Mouse (Mus musculus): ENCODE results near the gene Mras. TPM values are rescaled to one million over a fixed set of nuclear protein-coding genes. Genes with fewer than 3 reads are reported as not detected.

Gene Mras
- 42.0 and 50.9 TPM in 2 replicates for polyA plus RNA-seq (2015; fragmentation: Nextera tagmentation; extraction: Ambion mirVana)

DNA sequence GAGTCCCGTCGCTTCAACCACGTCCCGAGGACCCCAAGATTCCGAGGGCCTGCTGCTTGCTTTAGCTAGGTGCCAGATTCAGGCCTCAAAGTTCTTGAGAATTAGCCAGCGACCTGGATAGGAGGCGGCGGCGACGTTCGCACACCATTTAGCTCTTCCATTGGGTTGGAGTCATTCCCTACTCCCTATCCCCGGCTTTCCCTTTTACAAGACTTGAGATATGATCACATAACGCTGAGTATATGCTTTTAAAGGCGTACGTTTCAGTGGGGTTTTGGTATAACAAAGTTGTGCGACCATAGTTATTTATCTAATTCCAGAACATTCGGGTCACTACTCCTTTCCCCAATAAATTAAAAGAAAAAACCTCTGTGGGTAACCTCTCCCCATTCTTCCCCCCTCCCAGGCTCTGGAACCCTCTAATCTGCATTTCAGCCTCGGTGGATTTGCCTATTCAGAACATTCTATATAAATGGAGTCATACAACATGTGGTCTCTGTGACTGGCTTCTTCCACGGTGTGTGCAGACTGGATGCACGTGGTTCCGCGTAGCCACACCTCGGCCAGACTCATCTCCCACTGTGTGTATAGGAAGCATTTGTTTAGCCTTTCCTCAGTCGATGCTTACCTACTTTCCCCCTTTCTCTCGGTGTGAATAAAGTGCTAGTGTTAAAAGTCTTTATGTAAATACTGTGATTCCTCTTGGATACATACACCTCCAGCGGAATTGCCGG is at the start of gene Mras:
Gene Mras (minus strand): TSS at position 351 of the 734 bp plus-strand sequence.
- H3K27me3 ChIP-seq (replicated peaks), result peaks cover 9% of the 10 kb centered on the region
- peaks cover 44% of the 10 kb centered on the region for H3K4me1 ChIP-seq
- ATAC-seq (ENCODE audit: low FRiP score), result peak; percentile 6; the same call in 1 of the 2 replicates
- no peaks in the 10 kb centered on the region for H3K9me3 ChIP-seq (replicated peaks)
- H3K4me3 ChIP-seq (replicated peaks), result peak within 1 kb of the TSS; percentile 83
- H3K4me2 ChIP-seq, result peak within 1 kb of the TSS; percentile 91
- peak within 1 kb of the TSS; percentile 93 for H3K9ac ChIP-seq (replicated peaks)
- no peaks in the 10 kb centered on the region for H3K36me3 ChIP-seq
- 15% methylated on average over 27 of the region's 27 CpGs for WGBS
- H3K27ac ChIP-seq (replicated peaks), result peak within 1 kb of the TSS; percentile 92

DNA sequence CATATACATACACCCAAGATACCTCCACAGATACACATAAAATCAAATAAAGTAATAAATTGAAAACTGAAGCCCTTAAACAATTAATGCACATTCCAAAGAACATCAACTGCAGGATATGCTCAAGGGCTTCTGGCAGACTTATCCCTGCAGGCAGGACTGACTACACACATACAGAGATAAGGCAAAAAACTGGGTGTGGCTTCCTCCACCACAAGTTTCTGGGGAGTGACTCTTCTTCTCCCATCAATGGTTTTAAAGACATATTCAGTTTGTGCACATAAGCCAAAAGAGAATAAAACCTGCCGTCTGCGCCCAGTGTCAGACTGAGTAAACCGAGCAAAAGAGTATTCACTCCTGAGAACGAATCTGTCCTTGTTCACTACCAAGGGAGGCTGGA is 48.0 kb upstream of the Mras start:
- WGBS, result 96% methylated on average over 4 of the region's 4 CpGs

DNA sequence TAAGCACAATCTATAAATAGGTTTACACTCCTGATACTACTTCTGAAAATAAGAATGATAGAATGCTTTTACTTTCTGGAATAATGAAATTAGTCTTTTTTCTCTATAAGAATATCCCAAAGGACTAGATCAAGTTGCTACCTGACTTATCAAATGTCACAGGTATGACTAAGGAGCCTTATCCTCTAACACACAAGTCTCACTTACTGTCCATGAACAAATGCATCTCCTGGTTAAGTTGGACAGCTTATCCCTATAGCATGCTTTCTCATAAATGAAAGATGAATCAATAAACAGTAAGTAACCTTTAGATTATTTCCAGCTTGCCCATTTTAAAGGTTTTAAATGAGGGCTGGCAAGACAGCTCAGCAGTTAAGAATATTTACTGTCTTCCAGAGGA is 47.5 kb upstream of the Mras start:
- no peak overlapping the region for H3K9ac ChIP-seq (replicated peaks)
- H3K4me1 ChIP-seq, result 0 out of 2 replicates have a peak, but pooled peaks cover 6% of the 10 kb centered on the region
- H3K4me3 ChIP-seq (replicated peaks), result no peak overlapping the region
- H3K27ac ChIP-seq (replicated peaks), result no peak overlapping the region
- no peaks in the 10 kb centered on the region for H3K27me3 ChIP-seq (replicated peaks)
- H3K9me3 ChIP-seq (replicated peaks), result no peaks in the 10 kb centered on the region
- no peak for ATAC-seq (ENCODE audit: low FRiP score)
- H3K4me2 ChIP-seq, result no peak overlapping the region
- H3K36me3 ChIP-seq, result peaks cover 55% of the 10 kb centered on the region

More for the DNA sequence above, 48.0 kb upstream of the Mras start:
- Histone ChIP-seq H3K36me3 (peaks cover 58% of the 10 kb centered on the region), H3K9me3 (replicated peaks) (no peaks in the 10 kb centered on the region), H3K9ac (replicated peaks) (no peak overlapping the region), H3K4me1 (0 out of 2 replicates have a peak, but pooled peaks cover 6% of the 10 kb centered on the region), H3K4me2 (no peak overlapping the region), H3K4me3 (replicated peaks) (no peak overlapping the region), H3K27ac (replicated peaks) (no peak overlapping the region), H3K27me3 (replicated peaks) (no peaks in the 10 kb centered on the region)
- no peak for ATAC-seq (ENCODE audit: low FRiP score)

DNA sequence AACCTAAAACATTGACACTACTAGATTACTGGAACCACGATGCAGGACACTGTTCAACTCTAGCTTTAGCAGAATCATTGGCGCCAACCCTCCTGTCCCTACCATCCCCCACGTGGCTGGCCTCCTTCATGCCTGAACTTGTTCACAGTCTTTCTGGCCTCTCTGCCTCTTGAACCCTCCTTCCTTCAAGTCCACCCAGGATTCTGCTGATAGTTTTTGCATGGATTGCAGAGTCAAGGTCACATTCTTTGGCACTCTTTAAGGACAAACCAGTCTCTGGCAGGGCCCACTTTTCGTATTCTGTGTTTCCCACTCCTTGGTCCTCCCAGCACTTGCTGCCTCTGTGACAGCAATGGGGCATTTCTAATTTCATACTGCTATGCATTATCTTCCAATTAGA is 46.0 kb upstream of the Mras start:
- 91% methylated on average over 4 of the region's 4 CpGs for WGBS
- no peak overlapping the region for H3K27ac ChIP-seq (replicated peaks)
- no peak overlapping the region for H3K4me3 ChIP-seq (replicated peaks)
- H3K36me3 ChIP-seq, result peaks cover 49% of the 10 kb centered on the region
- 0 out of 2 replicates have a peak, but pooled peaks cover 6% of the 10 kb centered on the region for H3K4me1 ChIP-seq
- H3K9ac ChIP-seq (replicated peaks), result no peak overlapping the region
- ATAC-seq (ENCODE audit: low FRiP score), result no peak
- H3K27me3 ChIP-seq (replicated peaks), result no peaks in the 10 kb centered on the region
- no peaks in the 10 kb centered on the region for H3K9me3 ChIP-seq (replicated peaks)
- no peak overlapping the region for H3K4me2 ChIP-seq

DNA sequence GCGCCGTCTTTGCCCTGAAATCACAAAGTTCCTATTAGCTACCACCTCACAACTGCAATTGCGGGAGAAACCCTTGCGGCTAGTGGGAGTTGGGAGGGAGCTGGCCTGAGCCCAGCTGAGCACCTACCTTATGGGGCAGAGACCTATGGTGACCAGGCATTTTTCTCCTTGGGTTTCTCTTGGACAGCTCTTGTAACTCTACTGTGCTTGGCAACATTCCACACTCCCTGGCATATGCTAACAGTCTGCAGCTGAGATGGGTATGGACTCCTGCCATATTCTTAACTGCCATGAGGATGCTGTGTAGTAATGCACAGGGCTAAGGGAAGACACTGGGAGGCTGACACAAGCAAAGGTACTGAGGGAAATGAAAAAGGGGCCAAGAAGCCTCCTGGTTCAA is 43.6 kb upstream of the Mras start:
- Histone ChIP-seq H3K4me2 (no peak overlapping the region), H3K9ac (replicated peaks) (no peak overlapping the region), H3K4me3 (replicated peaks) (no peak overlapping the region), H3K4me1 (0 out of 2 replicates have a peak, but pooled peaks cover 6% of the 10 kb centered on the region), H3K36me3 (peaks cover 32% of the 10 kb centered on the region), H3K27me3 (replicated peaks) (no peaks in the 10 kb centered on the region), H3K9me3 (replicated peaks) (no peaks in the 10 kb centered on the region), H3K27ac (replicated peaks) (peak overlapping the region; percentile 15; the same call in 1 of the 2 replicates)
- no peak; the same call in 1 of the 2 replicates for ATAC-seq (ENCODE audit: low FRiP score)
- 81% methylated on average over 4 of the region's 4 CpGs for WGBS

DNA sequence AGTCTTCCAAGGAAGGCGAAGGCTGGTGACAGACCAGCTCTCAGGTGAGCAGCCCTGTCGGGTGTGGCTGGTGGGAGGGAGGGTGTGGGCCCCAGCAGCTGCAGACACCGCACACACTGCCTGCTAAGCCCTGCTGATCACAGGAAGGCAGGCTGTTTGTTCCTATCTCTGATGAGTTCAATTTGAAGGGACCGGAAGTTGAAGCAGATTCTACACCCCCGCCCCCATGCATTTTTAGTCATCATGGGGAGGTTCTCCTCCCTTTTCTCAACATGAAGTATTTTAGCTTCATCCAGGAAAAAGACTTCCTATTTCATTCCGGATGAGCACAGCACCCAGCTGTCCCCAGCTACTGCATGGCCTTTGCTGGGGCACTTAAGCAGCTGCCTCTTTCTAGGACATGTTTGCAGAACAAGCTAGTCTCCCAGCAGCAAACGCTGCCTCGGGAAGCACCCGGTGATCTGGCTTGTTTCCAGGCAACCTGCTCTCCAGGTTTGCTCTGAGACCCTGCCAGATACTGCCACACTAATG is 42.1 kb upstream of the Mras start:
- 72% methylated on average over 9 of the region's 9 CpGs for WGBS
- Histone ChIP-seq H3K9me3 (replicated peaks) (no peaks in the 10 kb centered on the region), H3K4me1 (0 out of 2 replicates have a peak, but pooled peaks cover 6% of the 10 kb centered on the region), H3K4me3 (replicated peaks) (no peak overlapping the region), H3K27me3 (replicated peaks) (no peaks in the 10 kb centered on the region), H3K27ac (replicated peaks) (0 out of 2 replicates have a peak overlapping the region, but pooled peaks have one; percentile 33), H3K36me3 (peaks cover 31% of the 10 kb centered on the region), H3K9ac (replicated peaks) (no peak overlapping the region), H3K4me2 (no peak overlapping the region)
- ATAC-seq (ENCODE audit: low FRiP score), result no peak

DNA sequence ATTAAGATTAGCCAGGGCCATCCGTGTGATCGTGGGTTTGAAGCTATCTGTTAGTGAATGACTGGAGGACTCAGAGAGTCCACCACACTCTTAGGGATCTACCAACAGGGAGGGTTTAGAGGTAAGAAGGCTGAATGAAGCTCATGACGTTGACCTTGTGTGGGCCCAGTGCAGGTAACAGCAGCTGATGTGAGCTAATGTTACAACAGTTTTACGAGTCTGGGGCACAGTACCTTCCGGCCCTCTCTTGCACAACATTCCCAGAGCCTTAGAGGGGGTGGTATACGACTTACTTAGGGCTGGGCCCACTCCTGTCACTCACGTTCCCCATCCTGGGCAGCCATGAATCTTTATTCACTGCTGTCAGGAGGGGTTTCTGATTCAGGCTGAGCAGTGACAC is 34.2 kb upstream of the Mras start:
- H3K4me3 ChIP-seq (replicated peaks), result no peak overlapping the region
- H3K4me2 ChIP-seq, result no peak overlapping the region
- no peak for ATAC-seq (ENCODE audit: low FRiP score)
- H3K9me3 ChIP-seq (replicated peaks), result no peaks in the 10 kb centered on the region
- H3K4me1 ChIP-seq, result peaks cover 6% of the 10 kb centered on the region; the same call in 1 of the 2 replicates
- H3K27ac ChIP-seq (replicated peaks), result no peak overlapping the region
- 72% methylated on average over 7 of the region's 7 CpGs for whole genome bisulfite sequencing
- no peaks in the 10 kb centered on the region for H3K27me3 ChIP-seq (replicated peaks)
- peaks cover 10% of the 10 kb centered on the region; the same call in 1 of the 2 replicates for H3K36me3 ChIP-seq
- no peak overlapping the region for H3K9ac ChIP-seq (replicated peaks)

DNA sequence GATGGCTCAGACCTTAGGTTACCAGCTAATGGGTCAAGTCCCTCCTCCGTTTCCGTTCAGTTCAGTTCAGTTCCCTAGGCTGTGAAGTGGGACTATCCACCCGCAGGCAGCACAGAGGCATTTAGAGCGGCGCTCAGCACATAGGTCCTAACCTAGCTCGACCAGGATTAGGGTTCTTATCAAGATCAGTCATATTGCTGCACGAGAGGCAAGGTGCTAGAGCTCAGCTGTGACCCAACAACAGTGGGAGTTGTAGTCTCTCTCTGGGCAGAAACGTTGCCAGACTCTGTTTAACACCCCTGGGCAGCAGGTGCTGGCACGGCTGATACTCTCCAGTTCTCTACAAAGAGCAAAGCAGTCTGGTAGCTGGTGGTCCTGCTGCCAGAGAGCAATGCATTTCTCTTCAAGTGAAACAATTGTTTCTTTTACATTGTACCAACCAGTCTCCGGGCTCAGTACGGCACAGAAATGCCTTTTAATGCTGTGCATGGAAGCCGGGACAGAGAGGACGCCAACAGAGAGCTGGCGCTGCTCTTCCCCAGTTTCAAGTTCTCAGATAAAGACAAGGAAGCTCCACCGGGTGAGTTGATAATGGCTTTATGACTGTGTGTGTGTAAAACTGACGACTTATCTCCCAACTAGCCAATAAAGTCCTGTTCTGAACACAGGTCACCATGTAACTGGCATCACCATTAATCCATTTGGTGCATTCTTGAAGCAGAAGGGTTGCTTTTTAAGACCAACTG is 33.3 kb upstream of the Mras start:
- Histone ChIP-seq H3K4me3 (replicated peaks) (no peak overlapping the region), H3K4me2 (no peak overlapping the region), H3K27ac (replicated peaks) (no peak overlapping the region), H3K36me3 (peaks cover 8% of the 10 kb centered on the region; the same call in 1 of the 2 replicates), H3K9me3 (replicated peaks) (no peaks in the 10 kb centered on the region), H3K27me3 (replicated peaks) (no peaks in the 10 kb centered on the region), H3K4me1 (peaks cover 6% of the 10 kb centered on the region; the same call in 1 of the 2 replicates), H3K9ac (replicated peaks) (no peak overlapping the region)
- no peak for ATAC-seq (ENCODE audit: low FRiP score)
- 44% methylated on average over 16 of the region's 16 CpGs for WGBS

DNA sequence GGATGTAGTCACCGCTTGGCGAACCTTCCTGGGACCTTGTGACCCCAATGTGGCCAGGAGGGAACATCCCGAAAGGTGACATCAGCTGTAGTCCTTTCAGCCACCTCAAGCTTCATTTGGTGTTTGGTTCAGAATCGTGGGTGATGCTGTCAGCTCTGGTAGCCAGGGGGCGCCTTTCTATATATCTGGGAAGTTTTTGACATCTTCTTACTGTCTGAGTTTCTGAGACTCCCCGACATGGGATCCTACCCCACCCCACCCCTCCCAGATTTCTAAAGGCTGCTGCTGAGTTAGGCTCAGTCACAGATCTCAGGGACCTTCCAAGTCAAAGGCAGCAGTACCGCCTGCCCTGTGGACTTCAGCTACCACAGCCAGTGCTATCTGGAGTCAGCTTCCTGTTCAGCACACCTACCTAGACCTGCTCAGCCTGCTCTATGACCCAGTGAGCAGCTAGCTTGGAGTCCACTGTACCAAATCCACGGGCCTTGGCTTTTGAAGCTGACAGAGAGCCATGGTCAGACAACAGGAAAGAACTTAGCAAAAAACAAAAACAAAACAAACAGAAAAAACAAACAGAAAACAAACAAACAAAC is 32.6 kb upstream of the Mras start:
- ATAC-seq (ENCODE audit: low FRiP score), result no peak
- Histone ChIP-seq H3K9ac (replicated peaks) (no peak overlapping the region), H3K36me3 (peaks cover 1% of the 10 kb centered on the region; the same call in 1 of the 2 replicates), H3K27ac (replicated peaks) (no peak overlapping the region), H3K27me3 (replicated peaks) (no peaks in the 10 kb centered on the region), H3K4me2 (no peak overlapping the region), H3K4me3 (replicated peaks) (no peak overlapping the region), H3K4me1 (peaks cover 6% of the 10 kb centered on the region; the same call in 1 of the 2 replicates), H3K9me3 (replicated peaks) (no peaks in the 10 kb centered on the region)
- 76% methylated on average over 8 of the region's 8 CpGs for WGBS

DNA sequence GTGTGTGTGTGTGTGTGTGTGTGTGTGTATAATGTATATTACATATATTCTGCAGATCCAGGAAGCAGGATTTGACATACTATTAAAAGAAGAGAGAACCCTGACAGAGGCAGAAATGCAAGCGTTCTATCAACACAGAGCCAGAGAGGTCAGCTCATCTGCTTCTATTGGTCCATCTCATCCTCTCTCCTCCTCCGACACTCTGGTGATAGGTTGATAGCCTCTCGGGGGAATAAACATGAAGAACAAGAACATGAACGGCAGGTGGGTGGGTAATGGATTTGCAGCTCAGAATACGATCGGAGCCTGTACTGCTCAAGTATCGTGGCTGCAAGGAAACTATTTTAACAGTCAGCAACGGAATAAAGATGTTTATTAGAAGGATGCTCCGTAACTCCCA is 31.4 kb upstream of the Mras start:
- no peaks in the 10 kb centered on the region for H3K36me3 ChIP-seq
- 59% methylated on average over 9 of the region's 9 CpGs for WGBS
- H3K27ac ChIP-seq (replicated peaks), result no peak overlapping the region

DNA sequence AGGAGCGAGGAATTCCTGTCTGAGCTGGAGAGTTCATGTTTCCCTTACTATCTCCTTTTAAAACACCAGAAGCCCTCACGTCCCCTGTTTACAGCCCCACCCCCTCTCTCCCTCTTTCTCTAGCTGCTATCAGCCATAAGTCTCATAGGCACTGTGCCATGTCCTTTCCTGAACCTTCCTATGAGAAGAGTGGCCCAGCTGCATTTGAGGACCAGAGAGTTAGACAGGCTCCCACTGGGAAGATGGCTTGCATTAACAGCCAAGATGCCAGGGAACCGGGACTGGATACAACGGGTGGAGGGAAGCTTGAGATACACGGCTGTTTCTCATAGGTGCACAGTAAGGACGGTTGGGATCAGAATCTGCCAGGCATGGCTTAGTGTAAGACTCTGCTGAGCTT is 27.7 kb upstream of the Mras start:
- 79% methylated on average over 6 of the region's 6 CpGs for WGBS
- H3K27ac ChIP-seq (replicated peaks), result no peak overlapping the region
- H3K4me2 ChIP-seq, result no peak overlapping the region
- no peaks in the 10 kb centered on the region for H3K4me1 ChIP-seq
- ATAC-seq (ENCODE audit: low FRiP score), result no peak
- H3K9me3 ChIP-seq (replicated peaks), result no peaks in the 10 kb centered on the region
- H3K4me3 ChIP-seq (replicated peaks), result no peak overlapping the region
- H3K9ac ChIP-seq (replicated peaks), result no peak overlapping the region
- no peaks in the 10 kb centered on the region for H3K36me3 ChIP-seq
- no peaks in the 10 kb centered on the region for H3K27me3 ChIP-seq (replicated peaks)

More for the DNA sequence above, 31.4 kb upstream of the Mras start:
- Histone ChIP-seq H3K4me2 (no peak overlapping the region), H3K27me3 (replicated peaks) (no peaks in the 10 kb centered on the region), H3K4me3 (replicated peaks) (no peak overlapping the region), H3K9ac (replicated peaks) (no peak overlapping the region), H3K4me1 (peaks cover 6% of the 10 kb centered on the region; the same call in 1 of the 2 replicates), H3K9me3 (replicated peaks) (no peaks in the 10 kb centered on the region)
- no peak; the same call in 1 of the 2 replicates for ATAC-seq (ENCODE audit: low FRiP score)

Measured in neural tube, embryonic 15.5 days (tissue).